Mouse (Mus musculus) cerebellum, postnatal 25 days (tissue): ENCODE results near the gene Gm436.

Experiments used
- DNase-seq, 2 experiments: peaks; one replicate each; pipeline ENCODE4 v3.0.0; 2021; ENCODE audit warnings: mixed read lengths in 2 of 2

Gm436 gene

GRCm38 (mm10) chr4:144686268-144686667 lies at the start of gene Gm436:
Gene Gm436 (minus strand): TSS chr4:144686368.
- no peak for DNase-seq

GRCm38 (mm10) chr4:144721304-144721703 lies 35.1 kb upstream of the Gm436 start, which contains the start of gene Gm13178:
Gene Gm13178 (minus strand): TSS chr4:144721404.
- DNase-seq, result no peak

GRCm38 (mm10) chr4:144719691-144720090 lies 33.5 kb upstream of the Gm436 start:
- no peak for DNase-seq

- no peak for DNase-seq
Observed at GRCm38 (mm10) chr4:144718288-144718687, 32.1 kb upstream of the Gm436 start.

- no peak for DNase-seq
Observed at GRCm38 (mm10) chr4:144638263-144638662, 47.9 kb downstream of the Gm436 start.
